Mouse (Mus musculus) CH12.LX (cell line): ENCODE measurements at regions not wholly inside any gene's neighbourhood (a gene's known extent, or its start where the extent isn't known, plus 50 kb on each side); places are given as distances from the start of the nearest gene placed in this dataset.

Experiments used
- DNase-seq: peaks from one replicate; pipeline ENCODE4 v3.0.0-alpha.2; 2013; ENCODE audit errors: extremely low read depth
- H3K27ac ChIP-seq: 2 replicates; pipeline ENCODE4 v1.5.1; 2012; ENCODE audit warnings: low read depth, mild to moderate bottlenecking, control low read depth, moderate library complexity; ENCODE audit not compliant: insufficient read depth
- H3K27me3 ChIP-seq: replicated peaks from 2 replicates; pipeline ENCODE3; 2012; ENCODE audit warnings: inconsistent platforms
- H3K36me3 ChIP-seq, 2 experiments: replicated peaks in 1 of 2; 2 replicates each; pipeline versions ENCODE3 to v1.6.1; 2012; ENCODE audit warnings: inconsistent platforms in 1 of 2, low read length in 1 of 2, mild to moderate bottlenecking in 1 of 2, mixed read lengths in 1 of 2, moderate library complexity in 1 of 2; ENCODE audit not compliant: control insufficient read depth in 1 of 2, insufficient read depth in 1 of 2
- H3K4me1 ChIP-seq, 2 experiments: 2 replicates each; pipeline ENCODE4 v1.6.1; 2012; ENCODE audit warnings: inconsistent platforms in 1 of 2, moderate library complexity in 1 of 2; ENCODE audit not compliant: insufficient read depth in 2 of 2, control insufficient read depth in 1 of 2
- H3K4me2 ChIP-seq: 2 replicates; pipeline ENCODE4 v1.6.1; 2012; ENCODE audit warnings: low read depth, mild to moderate bottlenecking, control low read depth; ENCODE audit not compliant: poor library complexity, insufficient read depth, severe bottlenecking
- H3K4me3 ChIP-seq, 3 experiments: fragments of 150-350 bp in 1 of 3; sonication (generic) in 1 of 3; replicated peaks in 1 of 3; 2 replicates each; pipeline versions ENCODE3 to v1.5.1; 2011 to 2012; ENCODE audit warnings: low read depth in 2 of 3, low read length in 2 of 3, mild to moderate bottlenecking in 2 of 3, moderate library complexity in 2 of 3, control low read depth in 1 of 3, improper control_type of control experiment in 1 of 3, inconsistent platforms in 1 of 3, mixed read lengths in 1 of 3; ENCODE audit not compliant: poor library complexity in 1 of 3
- H3K79me2 ChIP-seq: replicated peaks from 2 replicates; pipeline ENCODE4 v1.6.1; 2012; ENCODE audit warnings: mild to moderate bottlenecking, moderate library complexity; ENCODE audit not compliant: control insufficient read depth, poor library complexity, insufficient read depth, severe bottlenecking; ENCODE audit errors: extremely low read depth
- H3K9ac ChIP-seq: 2 replicates; pipeline ENCODE4 v1.6.1; 2012; ENCODE audit warnings: low read depth, mild to moderate bottlenecking, control low read depth, moderate library complexity; ENCODE audit not compliant: insufficient read depth
- H3K9me3 ChIP-seq: replicated peaks from 2 replicates; pipeline ENCODE3; 2012; ENCODE audit warnings: low read length, inconsistent platforms, mixed read lengths
- CTCF ChIP-seq, 2 experiments: IDR thresholded peaks in 1 of 2; conservative IDR thresholded peaks in 1 of 2; 2 replicates each; pipeline ENCODE4 v1.5.1; 2011 to 2012; ENCODE audit warnings: low read depth in 2 of 2, low read length in 2 of 2, improper control_type of control experiment in 1 of 2, inconsistent platforms in 1 of 2, mild to moderate bottlenecking in 1 of 2, moderate library complexity in 1 of 2
- EP300 ChIP-seq: IDR thresholded peaks from 2 replicates; pipeline ENCODE4 v1.6.1; 2011; ENCODE audit warnings: low read length, improper control_type of control experiment
- ETS1 ChIP-seq: conservative IDR thresholded peaks from 2 replicates; pipeline ENCODE4 v1.6.1; 2012; ENCODE audit warnings: low read depth, mild to moderate bottlenecking, inconsistent platforms, low read length, improper control_type of control experiment, moderate library complexity
- GABPA ChIP-seq: IDR thresholded peaks from 2 replicates; pipeline ENCODE4 v1.6.1; 2012; ENCODE audit warnings: low read depth, low read length, improper control_type of control experiment, inconsistent platforms; ENCODE audit not compliant: insufficient replicate concordance
- IRF4 ChIP-seq: IDR thresholded peaks from 2 replicates; pipeline ENCODE4 v1.6.1; 2014; ENCODE audit warnings: low read depth, mild to moderate bottlenecking, inconsistent platforms, low read length, improper control_type of control experiment
- JUN ChIP-seq: IDR thresholded peaks from 2 replicates; pipeline ENCODE4 v1.6.1; 2011; ENCODE audit warnings: low read depth, mild to moderate bottlenecking, low read length, improper control_type of control experiment, moderate library complexity; ENCODE audit not compliant: insufficient read depth
- JUND ChIP-seq: conservative IDR thresholded peaks from 2 replicates; pipeline ENCODE4 v1.6.1; 2011; ENCODE audit warnings: low read depth, low read length, improper control_type of control experiment
- KAT2A ChIP-seq: IDR thresholded peaks from 2 replicates; pipeline ENCODE4 v1.6.1; 2012; ENCODE audit warnings: low read length, improper control_type of control experiment, inconsistent platforms; ENCODE audit not compliant: insufficient replicate concordance
- MAZ ChIP-seq: IDR thresholded peaks from 2 replicates; pipeline ENCODE4 v1.6.1; 2012; ENCODE audit warnings: low read depth, mild to moderate bottlenecking, inconsistent platforms, low read length, improper control_type of control experiment, moderate library complexity
- MXI1 ChIP-seq: IDR thresholded peaks from 2 replicates; pipeline ENCODE4 v1.6.1; 2011; ENCODE audit warnings: mild to moderate bottlenecking, low read depth, low read length, improper control_type of control experiment
- MYC ChIP-seq: IDR thresholded peaks from 2 replicates; pipeline ENCODE4 v1.6.1; 2011; ENCODE audit warnings: low read depth, mild to moderate bottlenecking, improper control_type of control experiment, low read length
- NELFE ChIP-seq: IDR thresholded peaks from 2 replicates; pipeline ENCODE4 v1.6.1; 2011; ENCODE audit warnings: low read depth, low read length, improper control_type of control experiment
- NRF1 ChIP-seq: IDR thresholded peaks from 2 replicates; pipeline ENCODE4 v1.6.1; 2014; ENCODE audit warnings: low read depth, mild to moderate bottlenecking, inconsistent platforms, low read length, improper control_type of control experiment, moderate library complexity
- POLR2AphosphoS2 ChIP-seq: IDR thresholded peaks from 2 replicates; pipeline ENCODE4 v1.6.1; 2011; ENCODE audit warnings: low read depth, low read length, improper control_type of control experiment
- RAD21 ChIP-seq: IDR thresholded peaks from 2 replicates; pipeline ENCODE4 v1.6.1; 2011; ENCODE audit warnings: low read depth, mild to moderate bottlenecking, low read length, improper control_type of control experiment, moderate library complexity
- SIN3A ChIP-seq: IDR thresholded peaks from 2 replicates; pipeline ENCODE4 v1.6.1; 2012; ENCODE audit warnings: low read length, improper control_type of control experiment, inconsistent platforms
- SMC3 ChIP-seq: IDR thresholded peaks from 2 replicates; pipeline ENCODE4 v1.6.1; 2011; ENCODE audit warnings: low read depth, low read length, improper control_type of control experiment
- USF2 ChIP-seq: conservative IDR thresholded peaks from 2 replicates; pipeline ENCODE4 v1.6.1; 2011; ENCODE audit warnings: low read depth, low read length, improper control_type of control experiment
- ZC3H11A ChIP-seq: IDR thresholded peaks from 2 replicates; pipeline ENCODE4 v1.6.1; 2012; ENCODE audit warnings: low read depth, mild to moderate bottlenecking, inconsistent platforms, low read length, improper control_type of control experiment
- dilution Hi-C: fragments of 300-500 bp; cut with MboI; formaldehyde crosslinking; loops from 2 replicates; pipeline ENCODE4 v1.14.3; 2020; ENCODE audit warnings: low sequenced_read_pairs; ENCODE audit not compliant: extremely low pct_unique_long_range_greater_than_20kb, extremely low pct_ligation_motif_present
- in situ Hi-C: fragments of 300-500 bp; cut with MboI; formaldehyde crosslinking; loops from 3 replicates; pipeline ENCODE4 v1.14.3; 2019; ENCODE audit warnings: low sequenced_read_pairs, low pct_ligation_motif_present, low pct_unique_long_range_greater_than_20kb, mixed read lengths

DNA sequence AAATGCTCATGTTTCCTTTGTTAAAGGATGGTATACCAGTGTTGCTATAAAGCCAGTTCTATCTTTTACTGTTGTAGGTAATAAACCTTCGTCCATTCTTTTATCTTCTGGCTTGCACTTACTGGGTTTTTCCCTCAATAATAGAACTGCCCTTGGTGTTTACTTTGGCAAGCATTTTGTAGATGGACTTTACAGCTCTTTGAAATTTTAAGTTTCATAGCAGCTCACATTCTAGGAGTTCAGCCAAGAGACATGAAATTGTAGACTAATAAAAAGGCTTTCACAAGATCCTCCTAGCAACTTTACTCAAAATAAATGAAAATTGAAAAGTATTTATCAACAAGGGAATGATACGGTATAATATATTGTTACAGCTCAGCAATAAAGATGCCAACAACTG is 124.5 kb downstream of the Rassf9 start:
- Histone ChIP-seq H3K4me1 (no peaks in the 10 kb centered on the region), H3K27ac (no peak overlapping the region)
- DNase-seq = no peak
- TF ChIP-seq SMC3 (no peak), NRF1 (no peak), EP300 (no peak), MYC (no peak), GABPA (no peak), JUND (no peak), CTCF (conservative IDR thresholded peaks at IDR 0.05 in 1 of 2, IDR thresholded peaks at IDR 0.05 in 1 of 2; ENCODE audit: low read depth in 2 of 2, low read length in 2 of 2) (no peak), RAD21 (no peak), KAT2A (no peak), SIN3A (no peak)
- TF ChIP-seq, all 38 proteins: peak for 0
- Histone ChIP-seq H3K36me3 (no peaks in the 10 kb centered on the region), H3K27me3 (no peaks in the 10 kb centered on the region), H3K79me2 (no peaks in the 10 kb centered on the region), H3K4me3 (no peak overlapping the region), H3K4me2 (no peak overlapping the region), H3K9me3 (peaks cover 18% of the 10 kb centered on the region), H3K9ac (no peak overlapping the region)
- dilution Hi-C loops = no loop called here
- in situ Hi-C loops = no loop called here

DNA sequence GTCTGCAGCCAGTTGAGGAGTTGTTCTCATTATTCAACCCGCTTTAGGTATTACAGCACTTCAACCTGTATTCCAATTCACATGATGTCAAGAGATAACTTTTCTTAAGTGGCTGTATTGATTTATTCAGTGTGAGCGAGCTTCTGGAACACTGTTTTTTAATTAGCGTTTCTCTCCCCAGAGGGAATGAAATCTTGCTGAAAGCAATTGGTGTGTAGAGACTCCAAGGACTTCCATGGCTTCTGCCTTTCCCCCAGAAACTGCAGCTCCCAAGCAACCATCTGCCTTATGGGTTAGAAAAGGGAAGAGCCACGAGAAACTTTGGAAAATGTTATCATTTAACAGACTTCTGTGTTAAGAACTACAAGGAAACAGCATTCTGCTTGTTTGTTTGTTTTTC is 121.4 kb downstream of the Rassf9 start:
- no peaks in the 10 kb centered on the region for H3K27me3 ChIP-seq
- no peak overlapping the region for H3K27ac ChIP-seq
- peaks cover 24% of the 10 kb centered on the region for H3K9me3 ChIP-seq
- H3K4me2 ChIP-seq = no peak overlapping the region
- in situ Hi-C loops (no loop called here), dilution Hi-C loops (no loop called here)
- no peaks in the 10 kb centered on the region for H3K4me1 ChIP-seq
- no peak for DNase-seq
- no peaks in the 10 kb centered on the region for H3K36me3 ChIP-seq
- H3K4me3 ChIP-seq = no peak overlapping the region
- no peak for TF ChIP-seq MYC
- no peak for TF ChIP-seq JUND
- TF ChIP-seq POLR2AphosphoS2 = no peak
- no peak for TF ChIP-seq ETS1
- TF ChIP-seq ZC3H11A = no peak
- no peak for TF ChIP-seq SIN3A
- TF ChIP-seq MAZ = no peak
- TF ChIP-seq CTCF (conservative IDR thresholded peaks at IDR 0.05 in 1 of 2, IDR thresholded peaks at IDR 0.05 in 1 of 2; ENCODE audit: low read depth in 2 of 2, low read length in 2 of 2) = no peak
- no peak for TF ChIP-seq NELFE
- TF ChIP-seq USF2 = no peak
- no peak for TF ChIP-seq MXI1
- TF ChIP-seq KAT2A = no peak
- TF ChIP-seq IRF4 = no peak
- TF ChIP-seq EP300 = no peak
- no peak for TF ChIP-seq JUN
- TF ChIP-seq RAD21 = no peak
- H3K9ac ChIP-seq = no peak overlapping the region
- H3K79me2 ChIP-seq = no peaks in the 10 kb centered on the region
